Mouse (Mus musculus): ENCODE results near the gene Cybrd1. TPM values are rescaled to one million over a fixed set of nuclear protein-coding genes. Genes with fewer than 3 reads are reported as not detected.

Gene Cybrd1
- polyA plus RNA-seq, 1 experiment from 2014 or later = 0.60 TPM

DNA sequence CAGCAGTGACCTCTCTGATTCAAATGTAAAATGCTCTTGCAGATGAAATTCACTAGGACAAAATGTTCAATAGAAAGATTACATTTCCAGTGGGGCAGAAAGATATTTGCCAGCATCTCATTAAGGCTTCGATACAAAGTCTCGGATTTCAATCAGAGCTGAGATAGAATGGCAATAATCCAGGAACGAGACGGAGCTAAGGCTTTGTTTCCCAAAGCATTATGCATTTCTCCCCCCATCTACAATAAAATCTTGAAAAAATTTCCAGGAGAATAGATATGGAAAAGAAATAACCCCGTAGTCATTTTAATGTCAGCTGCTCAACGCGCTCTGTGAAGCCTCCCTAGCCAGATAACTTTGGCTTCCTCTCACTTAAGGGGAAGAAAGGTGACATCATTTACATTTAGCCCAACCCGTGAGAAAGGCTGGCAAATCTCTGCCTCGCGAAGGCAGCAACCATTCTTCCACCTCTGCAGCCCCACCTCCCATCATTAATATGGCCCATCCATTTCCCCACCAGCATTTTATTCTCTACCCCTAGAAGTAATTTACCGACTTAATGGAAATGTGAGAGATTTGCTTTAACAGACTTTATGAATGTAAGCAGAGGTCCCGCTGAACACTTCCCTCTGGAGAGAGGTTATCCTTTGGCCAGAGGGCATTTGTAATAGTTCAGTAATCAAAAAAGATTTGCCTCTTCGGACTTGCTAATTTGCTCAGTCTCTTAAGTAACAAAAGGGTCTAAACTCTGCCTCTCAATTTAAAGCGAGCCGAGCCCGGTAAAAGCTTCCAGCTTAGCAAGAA is 73.9 kb downstream of the Cybrd1 start:
- H3K4me3 ChIP-seq (ENCODE audit: low read depth, low read length) = no peak overlapping the region
- no peaks in the 10 kb centered on the region for H3K36me3 ChIP-seq (ENCODE audit: control insufficient read depth, insufficient read depth, low read length)
- no peaks in the 10 kb centered on the region for H3K9me3 ChIP-seq (ENCODE audit: control insufficient read depth, low read length)
- no peaks in the 10 kb centered on the region for H3K4me1 ChIP-seq (ENCODE audit: control insufficient read depth, insufficient read depth, low read length)
- ATAC-seq (ENCODE audit: insufficient number of reproducible peaks, low FRiP score, low TSS enrichment, low read depth) = no peak
- no peak overlapping the region for H3K4me2 ChIP-seq (ENCODE audit: low read depth, severe bottlenecking)
- no peak overlapping the region for H3K27ac ChIP-seq (replicated peaks; ENCODE audit: low read depth, low read length)
- H3K9ac ChIP-seq (ENCODE audit: low read length) = no peak overlapping the region
- DNase-seq (ENCODE audit: low spot score) = no peak
- no peaks in the 10 kb centered on the region for H3K27me3 ChIP-seq (ENCODE audit: control insufficient read depth, insufficient read depth, low read length)
- WGBS = 30% methylated on average over 16 of the region's 16 CpGs

- no peak overlapping the region for H3K9ac ChIP-seq (ENCODE audit: low read length)
- H3K27ac ChIP-seq (replicated peaks; ENCODE audit: low read depth, low read length) = no peak overlapping the region
- WGBS = 58% methylated on average over 17 of the region's 17 CpGs
- H3K4me2 ChIP-seq (ENCODE audit: low read depth, severe bottlenecking) = no peak overlapping the region
- ATAC-seq (ENCODE audit: insufficient number of reproducible peaks, low FRiP score, low TSS enrichment, low read depth) = no peak
- H3K4me1 ChIP-seq (ENCODE audit: control insufficient read depth, insufficient read depth, low read length) = no peaks in the 10 kb centered on the region
- no peaks in the 10 kb centered on the region for H3K9me3 ChIP-seq (ENCODE audit: control insufficient read depth, low read length)
- DNase-seq (ENCODE audit: low spot score) = no peak
- H3K27me3 ChIP-seq (ENCODE audit: control insufficient read depth, insufficient read depth, low read length) = no peaks in the 10 kb centered on the region
- H3K36me3 ChIP-seq (ENCODE audit: control insufficient read depth, insufficient read depth, low read length) = no peaks in the 10 kb centered on the region
- H3K4me3 ChIP-seq (ENCODE audit: low read depth, low read length) = no peak overlapping the region
Observed at GRCm38 (mm10) chr2:71192195-71192807, 74.6 kb downstream of the Cybrd1 start.

Other genes with a start within 250 kb of the Cybrd1 start
- gene Dcaf17, start 62.6 kb upstream of the Cybrd1 start, polyA plus RNA-seq (2014; fragmentation: Nextera tagmentation; extraction: Ambion mirVana) = 30.3 and 30.5 TPM in 2 replicates
- 20.3 and 20.4 TPM in 2 replicates for gene Mettl8, start 62.3 kb upstream of the Cybrd1 start, polyA plus RNA-seq (2014; fragmentation: Nextera tagmentation; extraction: Ambion mirVana)
- 128 and 140 TPM in 2 replicates for gene Dync1i2, start 93.8 kb downstream of the Cybrd1 start, polyA plus RNA-seq (2014; fragmentation: Nextera tagmentation; extraction: Ambion mirVana)
- gene Slc25a12, start 249.8 kb downstream of the Cybrd1 start, polyA plus RNA-seq (2014; fragmentation: Nextera tagmentation; extraction: Ambion mirVana) = 28.0 and 32.2 TPM in 2 replicates